Mouse (Mus musculus): ENCODE measurements around the gene Spata33. TPM values are rescaled to one million over a fixed set of nuclear protein-coding genes. Genes with fewer than 3 reads are reported as not detected.
"Not testable (repeated sequence)": the region's sequence is repeated elsewhere in the genome, so short reads cannot be mapped to it uniquely, and the experiment has no call there.

Gene Spata33
- polyA plus RNA-seq, 1 experiment from 2014 or later = 9.8 TPM

- H3K36me3 ChIP-seq (replicated peaks; ENCODE audit: control insufficient read depth, insufficient read depth) = peaks cover 65% of the 10 kb centered on the region
- peaks cover 22% of the 10 kb centered on the region for H3K4me1 ChIP-seq (replicated peaks; ENCODE audit: control insufficient read depth, insufficient read depth, low read length)
- ATAC-seq (ENCODE audit: low FRiP score) (peak; percentile 94), DNase-seq (ENCODE audit: low spot score) (peak; percentile 83)
- peak within 1 kb of the TSS; percentile 93 for H3K27ac ChIP-seq
- peak within 1 kb of the TSS; percentile 98 for H3K9ac ChIP-seq
- H3K27me3 ChIP-seq (ENCODE audit: control insufficient read depth, insufficient read depth, low read length) = no peaks in the 10 kb centered on the region
- H3K4me3 ChIP-seq (replicated peaks; ENCODE audit: low read length) = peak within 1 kb of the TSS; percentile 98
- H3K9me3 ChIP-seq (ENCODE audit: control insufficient read depth, low read length) = no peaks in the 10 kb centered on the region
- peak within 1 kb of the TSS; percentile 98 for H3K4me2 ChIP-seq (replicated peaks)
- under 1% methylated on average over 73 of the region's 99 CpGs for WGBS
Measured at GRCm38 (mm10) chr8:123254099-123254885, 41.7 kb downstream of the Spata33 start, which contains the start of the genes Zfp276 and Vps9d1. TSS of gene Zfp276 (plus strand) at chr8:123254195. TSS of gene Vps9d1 (minus strand) at chr8:123254348.

- no peak for DNase-seq (ENCODE audit: low spot score)
- ATAC-seq (ENCODE audit: low FRiP score) = no peak
- Histone ChIP-seq H3K4me2 (replicated peaks) (peak overlapping the region; percentile 98), H3K27me3 (ENCODE audit: control insufficient read depth, insufficient read depth, low read length) (no peaks in the 10 kb centered on the region), H3K9ac (peak overlapping the region; percentile 98), H3K27ac (no peak overlapping the region), H3K4me1 (replicated peaks; ENCODE audit: control insufficient read depth, insufficient read depth, low read length) (peaks cover 22% of the 10 kb centered on the region), H3K9me3 (ENCODE audit: control insufficient read depth, low read length) (no peaks in the 10 kb centered on the region), H3K36me3 (replicated peaks; ENCODE audit: control insufficient read depth, insufficient read depth) (peaks cover 65% of the 10 kb centered on the region), H3K4me3 (replicated peaks; ENCODE audit: low read length) (peak overlapping the region; percentile 98)
- WGBS = 71% methylated on average over 6 of the region's 6 CpGs
Measured at GRCm38 (mm10) chr8:123255170-123255569, 42.5 kb downstream of the Spata33 start.

GRCm38 (mm10) chr8:123257114-123257513 is 44.5 kb downstream of the Spata33 start:
- ATAC-seq (ENCODE audit: low FRiP score) (no peak), DNase-seq (ENCODE audit: low spot score) (no peak)
- 63% methylated on average over 3 of the region's 3 CpGs for WGBS
- Histone ChIP-seq H3K27ac (no peak overlapping the region), H3K9ac (no peak overlapping the region), H3K27me3 (ENCODE audit: control insufficient read depth, insufficient read depth, low read length) (no peaks in the 10 kb centered on the region), H3K9me3 (ENCODE audit: control insufficient read depth, low read length) (no peaks in the 10 kb centered on the region), H3K4me3 (replicated peaks; ENCODE audit: low read length) (no peak overlapping the region), H3K4me2 (replicated peaks) (no peak overlapping the region), H3K4me1 (replicated peaks; ENCODE audit: control insufficient read depth, insufficient read depth, low read length) (peaks cover 22% of the 10 kb centered on the region), H3K36me3 (replicated peaks; ENCODE audit: control insufficient read depth, insufficient read depth) (peaks cover 62% of the 10 kb centered on the region)

- H3K4me3 ChIP-seq (replicated peaks; ENCODE audit: low read length); DNase-seq (ENCODE audit: low spot score); H3K4me2 ChIP-seq (replicated peaks); H3K27ac ChIP-seq; H3K9me3 ChIP-seq (ENCODE audit: control insufficient read depth, low read length); ATAC-seq (ENCODE audit: low FRiP score); H3K9ac ChIP-seq; H3K27me3 ChIP-seq (ENCODE audit: control insufficient read depth, insufficient read depth, low read length): not testable (repeated sequence)
- 94% methylated on average over 8 of the region's 8 CpGs for WGBS
- Histone ChIP-seq H3K4me1 (replicated peaks; ENCODE audit: control insufficient read depth, insufficient read depth, low read length) (peaks cover 21% of the 10 kb centered on the region), H3K36me3 (replicated peaks; ENCODE audit: control insufficient read depth, insufficient read depth) (peaks cover 62% of the 10 kb centered on the region)
Measured at GRCm38 (mm10) chr8:123257593-123257992, 45.0 kb downstream of the Spata33 start.

GRCm38 (mm10) chr8:123267926-123268656 is 55.5 kb downstream of the Spata33 start:
- H3K4me3 ChIP-seq (replicated peaks; ENCODE audit: low read length) = no peak overlapping the region
- H3K27me3 ChIP-seq (ENCODE audit: control insufficient read depth, insufficient read depth, low read length) = no peaks in the 10 kb centered on the region
- no peak overlapping the region for H3K27ac ChIP-seq
- WGBS = 73% methylated on average over 14 of the region's 14 CpGs
- ATAC-seq (ENCODE audit: low FRiP score) = no peak
- no peaks in the 10 kb centered on the region for H3K4me1 ChIP-seq (replicated peaks; ENCODE audit: control insufficient read depth, insufficient read depth, low read length)
- no peak overlapping the region for H3K9ac ChIP-seq
- no peak overlapping the region for H3K4me2 ChIP-seq (replicated peaks)
- H3K9me3 ChIP-seq (ENCODE audit: control insufficient read depth, low read length) = no peaks in the 10 kb centered on the region
- peaks cover 78% of the 10 kb centered on the region for H3K36me3 ChIP-seq (replicated peaks; ENCODE audit: control insufficient read depth, insufficient read depth)
- DNase-seq (ENCODE audit: low spot score) = no peak

GRCm38 (mm10) chr8:123271147-123271546 is 58.5 kb downstream of the Spata33 start:
- Histone ChIP-seq H3K27ac (no peak overlapping the region), H3K36me3 (replicated peaks; ENCODE audit: control insufficient read depth, insufficient read depth) (peaks cover 47% of the 10 kb centered on the region), H3K4me3 (replicated peaks; ENCODE audit: low read length) (no peak overlapping the region), H3K4me1 (replicated peaks; ENCODE audit: control insufficient read depth, insufficient read depth, low read length) (no peaks in the 10 kb centered on the region), H3K9me3 (ENCODE audit: control insufficient read depth, low read length) (no peaks in the 10 kb centered on the region), H3K4me2 (replicated peaks) (no peak overlapping the region), H3K9ac (no peak overlapping the region), H3K27me3 (ENCODE audit: control insufficient read depth, insufficient read depth, low read length) (no peaks in the 10 kb centered on the region)
- WGBS = 94% methylated on average over 10 of the region's 10 CpGs
- ATAC-seq (ENCODE audit: low FRiP score) = no peak
- DNase-seq (ENCODE audit: low spot score) = no peak

Other genes starting within 250 kb of the Spata33 start
- 45.3 and 49.9 TPM in 2 replicates for gene Ankrd11, start 170.6 kb upstream of the Spata33 start, polyA plus RNA-seq (2014; fragmentation: Nextera tagmentation; extraction: Ambion mirVana)
- 41.6 and 44.1 TPM in 2 replicates for gene Spg7, start 149.9 kb upstream of the Spata33 start, polyA plus RNA-seq (2014; fragmentation: Nextera tagmentation; extraction: Ambion mirVana)
- gene Rpl13, start 110.5 kb upstream of the Spata33 start, polyA plus RNA-seq (2014; fragmentation: Nextera tagmentation; extraction: Ambion mirVana) = 766 and 865 TPM in 2 replicates
- 2.2 and 3.3 TPM in 2 replicates for gene Cpne7, start 95.5 kb upstream of the Spata33 start, polyA plus RNA-seq (2014; fragmentation: Nextera tagmentation; extraction: Ambion mirVana)
- gene Sult5a1, start 54.5 kb upstream of the Spata33 start, polyA plus RNA-seq (2014; fragmentation: Nextera tagmentation; extraction: Ambion mirVana) = 1.3 and 3.0 TPM in 2 replicates
- gene Dpep1, start 26.6 kb upstream of the Spata33 start, polyA plus RNA-seq (2014; fragmentation: Nextera tagmentation; extraction: Ambion mirVana) = 0.25 and 0.34 TPM in 2 replicates
- gene Chmp1a, start 69 bp upstream of the Spata33 start, polyA plus RNA-seq (2014; fragmentation: Nextera tagmentation; extraction: Ambion mirVana) = 160 and 164 TPM in 2 replicates
- 42.9 and 44.1 TPM in 2 replicates for gene Cdk10, start 12.0 kb downstream of the Spata33 start, polyA plus RNA-seq (2014; fragmentation: Nextera tagmentation; extraction: Ambion mirVana)
- gene Spata2l, start 23.4 kb downstream of the Spata33 start, polyA plus RNA-seq (2014; fragmentation: Nextera tagmentation; extraction: Ambion mirVana) = 8.4 and 9.1 TPM in 2 replicates
- gene Zfp276, start 41.4 kb downstream of the Spata33 start, polyA plus RNA-seq (2014; fragmentation: Nextera tagmentation; extraction: Ambion mirVana) = 18.5 and 19.5 TPM in 2 replicates
- gene Vps9d1, start 41.5 kb downstream of the Spata33 start, polyA plus RNA-seq (2014; fragmentation: Nextera tagmentation; extraction: Ambion mirVana) = 57.7 and 58.8 TPM in 2 replicates
- gene Fanca, start 105.7 kb downstream of the Spata33 start, polyA plus RNA-seq (2014; fragmentation: Nextera tagmentation; extraction: Ambion mirVana) = 7.4 and 8.3 TPM in 2 replicates
- gene Spire2, start 119.9 kb downstream of the Spata33 start, polyA plus RNA-seq (2014; fragmentation: Nextera tagmentation; extraction: Ambion mirVana) = 32.4 and 33.1 TPM in 2 replicates
- gene Tcf25, start 160.9 kb downstream of the Spata33 start, polyA plus RNA-seq (2014; fragmentation: Nextera tagmentation; extraction: Ambion mirVana) = 371 and 380 TPM in 2 replicates
- gene Mc1r, start 194.3 kb downstream of the Spata33 start, polyA plus RNA-seq (2014; fragmentation: Nextera tagmentation; extraction: Ambion mirVana) = 0.10 and 0.21 TPM in 2 replicates
- 1,715 and 1,766 TPM in 2 replicates for gene Tubb3, start 198.6 kb downstream of the Spata33 start, polyA plus RNA-seq (2014; fragmentation: Nextera tagmentation; extraction: Ambion mirVana)
- 45.3 and 52.2 TPM in 2 replicates for gene Def8, start 210.7 kb downstream of the Spata33 start, polyA plus RNA-seq (2014; fragmentation: Nextera tagmentation; extraction: Ambion mirVana)

Data from hindbrain, embryonic 14.5 days (tissue).